ENCODE assay signal across 21 mouse cellular contexts in the genomic region with DNA sequence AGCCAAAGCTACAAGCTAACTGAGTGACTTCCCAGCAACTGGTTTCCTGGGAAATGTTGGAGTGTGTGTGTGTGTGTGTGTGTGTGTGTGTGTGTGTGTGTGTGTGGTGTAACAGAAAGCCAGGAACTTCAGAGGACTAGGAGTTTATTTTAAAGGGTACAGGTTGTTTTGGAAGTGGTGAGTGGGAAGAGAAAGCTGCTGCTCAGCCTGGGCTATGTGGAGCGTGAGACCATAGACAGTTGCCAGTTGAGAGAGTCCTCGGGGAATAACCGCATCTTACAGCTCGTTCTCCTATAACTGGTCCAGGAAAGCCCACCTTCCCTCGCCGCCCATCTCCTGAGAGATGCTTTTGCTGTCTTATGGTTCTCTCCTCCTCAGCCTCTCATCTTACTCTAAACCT. TPM values are rescaled to one million over a fixed set of nuclear protein-coding genes. Genes with fewer than 3 reads are reported as not detected.
DNase-seq lines count a peak whose midpoint lies in the region.
"Had no signal": no experiment of that assay in that cellular context is flagged by ENCODE, and none has a peak within 500 bp of the region (broad histone marks: within the 10 kb centered on the region; RNA-seq: fewer than 3 reads in every experiment).

No protein-coding gene starts in this region.

- peak; percentile 3 to 4 for DNase-seq in frontal cortex, postnatal 36 days (ENCODE audit: low spot score in 2 of 2)
- DNase-seq in frontal cortex, postnatal 14 days (ENCODE audit: low spot score in 2 of 2), result no peak
- peak; percentile 5 to 48 for DNase-seq in left cerebral cortex, postnatal 25 days (ENCODE audit: low spot score in 2 of 2)
- DNase-seq in left cerebral cortex, postnatal 10 days (ENCODE audit: extremely low spot score in 1 of 2, low spot score in 2 of 2), result no peak
- peak; percentile 3 to 10 for DNase-seq in right cerebral cortex, adult 2 months (ENCODE audit: low spot score in 2 of 2)
- no peak for DNase-seq in right cerebral cortex, postnatal 14 days
- DNase-seq in right cerebral cortex, postnatal 36 days (ENCODE audit: low spot score in 2 of 2), result peak; percentile 2 to 7
- no peak for DNase-seq in cerebellum, adult 9-11 months
- DNase-seq: adrenal gland, postnatal 10 days; adrenal gland, postnatal 36 days; B cell, adult 2 months; cerebellum, adult 11 months; cerebellum, adult 2 months; cerebellum, postnatal 10 days; cerebellum, postnatal 36 days; embryo, embryonic 11 days; gastrocnemius, postnatal 10 days; gastrocnemius, postnatal 36 days; heart, postnatal 36 days had no signal

- intact Hi-C loops in left cerebral cortex, postnatal 25 days (cut with DNase I), result no loop called here
- intact Hi-C loops in left cerebral cortex, postnatal 10 days (cut with DNase I), result no loop called here

RNA-seq across cellular contexts. Expression of gene Dnah14, which starts 12.8 kb away (rescaled TPM):
- 1 to 10 TPM in 1 of 2 experiments, under 1 TPM in 1; 0.69 to 1.9 TPM for total RNA-seq in left cerebral cortex, postnatal 25 days (2021)
- total RNA-seq in left cerebral cortex, postnatal 10 days (2021), result 1 to 10 TPM; 2.0 to 2.6 TPM
- total RNA-seq: adrenal gland, adult 18-20 months; heart, adult 8-10 months; heart, postnatal 36 days had no signal

Comparison
In these comparisons a context has a peak if more than half of its experiments do, and no peak if none do; other contexts are left out.
1. DNase-seq: peak in frontal cortex, postnatal 36 days (2 of 2), left cerebral cortex, postnatal 25 days (2 of 2), right cerebral cortex, adult 2 months (2 of 2) and right cerebral cortex, postnatal 36 days (2 of 2); none in frontal cortex, postnatal 14 days (0 of 2), left cerebral cortex, postnatal 10 days (0 of 2), right cerebral cortex, postnatal 14 days (single experiment) and cerebellum, adult 9-11 months (single experiment).